Mouse (Mus musculus): Measurements from ENCODE around the gene Tcf21. TPM values are rescaled to one million over a fixed set of nuclear protein-coding genes. Genes with fewer than 3 reads are reported as not detected.

Gene Tcf21
- polyA plus RNA-seq, 1 experiment from 2014 or later = 211 TPM

Other genes with a start within 250 kb of the Tcf21 start
- 1.2 TPM in 2 replicates for gene Slc2a12, start 175.2 kb downstream of the Tcf21 start, polyA plus RNA-seq (2015; fragmentation: Nextera tagmentation; extraction: Ambion mirVana)
- 50.6 and 56.0 TPM in 2 replicates for gene Tbpl1, start 88.2 kb downstream of the Tcf21 start, polyA plus RNA-seq (2015; fragmentation: Nextera tagmentation; extraction: Ambion mirVana)